Mouse (Mus musculus) kidney, postnatal 0 days (tissue): Measurements from ENCODE around the gene Abhd4. TPM values are rescaled to one million over a fixed set of nuclear protein-coding genes. Genes with fewer than 3 reads are reported as not detected.
"Not testable (repeated sequence)": the region's sequence is repeated elsewhere in the genome, so short reads cannot be mapped to it uniquely, and the experiment has no call there.

ENCODE experiments used
- ATAC-seq: fragments of 200-750 bp; cut with Nextera tagmentation; replicated peaks from 2 replicates; pipeline ENCODE4 v1.8.0; 2017; ENCODE audit warnings: low read depth, moderate number of reproducible peaks, moderate TSS enrichment, moderate library complexity; ENCODE audit not compliant: low FRiP score
- DNase-seq: peaks from one replicate; pipeline ENCODE4 v3.0.0-alpha.2; 2016; ENCODE audit warnings: low spot score
- H3K27ac ChIP-seq: fragments of 300-500 bp; sonication (generic); 2 replicates; pipeline ENCODE4 v1.5.1; 2014; ENCODE audit warnings: mild to moderate bottlenecking
- H3K27me3 ChIP-seq: fragments of 300-500 bp; sonication (generic); 2 replicates; pipeline ENCODE4 v1.6.1; 2014; ENCODE audit warnings: low read length, mixed read lengths; ENCODE audit not compliant: insufficient read depth
- H3K36me3 ChIP-seq: fragments of 300-500 bp; sonication (generic); 2 replicates; pipeline ENCODE4 v1.6.1; 2014; ENCODE audit warnings: low read length, mixed read lengths; ENCODE audit not compliant: insufficient read depth
- H3K4me1 ChIP-seq: fragments of 300-500 bp; sonication (generic); replicated peaks from 2 replicates; pipeline ENCODE4 v1.6.1; 2014; ENCODE audit warnings: antibody characterized with exemption, low read length, mixed read lengths; ENCODE audit not compliant: insufficient read depth
- H3K4me2 ChIP-seq: fragments of 300-500 bp; sonication (generic); 2 replicates; pipeline ENCODE4 v1.6.1; 2014; ENCODE audit warnings: mild to moderate bottlenecking, low read length, moderate library complexity, mixed read lengths
- H3K4me3 ChIP-seq: fragments of 300-500 bp; sonication (generic); replicated peaks from 2 replicates; pipeline ENCODE4 v1.5.1; 2014; ENCODE audit warnings: low read depth, low read length
- H3K9ac ChIP-seq: fragments of 300-500 bp; sonication (generic); 2 replicates; pipeline ENCODE4 v1.6.1; 2014; ENCODE audit warnings: low read depth, low read length
- H3K9me3 ChIP-seq: fragments of 300-500 bp; sonication (generic); replicated peaks from 2 replicates; pipeline ENCODE4 v1.6.1; 2016; ENCODE audit warnings: low read length, inconsistent platforms, mixed read lengths
- CTCF ChIP-seq: IDR thresholded peaks from 2 replicates; pipeline ENCODE4 v1.5.1; 2016; ENCODE audit warnings: antibody characterized with exemption, low read depth, mild to moderate bottlenecking, moderate library complexity
- WGBS: fragments of 180-500 bp; shearing (Covaris S2); extraction: QIAGEN DNeasy Blood & Tissue Kit; methylation state at CpG from one replicate; pipeline ENCODE4 v1.1.7; 2014; 5-methylcytosine and 5-hydroxymethylcytosine counted together
- polyA plus RNA-seq: library from polyadenylated mRNA; unstranded; fragments of >200 nt; fragmentation: Nextera tagmentation; extraction: Ambion mirVana; gene quantifications from 2 replicates; pipeline ENCODE4 v1.2.1, GENCODE M21; 2015

Abhd4 gene
- polyA plus RNA-seq, 1 experiment from 2014 or later: 80.9 TPM

GRCm38 (mm10) chr14:54225725-54226124 lies 28.3 kb upstream of the Abhd4 start:
- DNase-seq: no peak
- no peak for ATAC-seq
- H3K36me3 ChIP-seq: no peaks in the 10 kb centered on the region
- 80% methylated on average over 11 of the region's 11 CpGs for WGBS
- TF ChIP-seq CTCF: no peak
- H3K4me2 ChIP-seq: no peak overlapping the region
- no peaks in the 10 kb centered on the region for H3K27me3 ChIP-seq
- H3K9me3 ChIP-seq: no peaks in the 10 kb centered on the region
- no peak overlapping the region for H3K27ac ChIP-seq
- peaks cover 15% of the 10 kb centered on the region for H3K4me1 ChIP-seq
- no peak overlapping the region for H3K9ac ChIP-seq
- H3K4me3 ChIP-seq: no peak overlapping the region

GRCm38 (mm10) chr14:54226911-54227811 lies 26.8 kb upstream of the Abhd4 start:
- H3K36me3 ChIP-seq: no peaks in the 10 kb centered on the region
- DNase-seq: peak; percentile 57
- H3K4me3 ChIP-seq: peak overlapping the region; percentile 12; the same call in 1 of the 2 replicates
- peak overlapping the region; percentile 67; the same call in 1 of the 2 replicates for H3K27ac ChIP-seq
- peak; percentile 42 for ATAC-seq
- TF ChIP-seq CTCF: no peak
- no peaks in the 10 kb centered on the region for H3K27me3 ChIP-seq
- WGBS: 16% methylated on average over 16 of the region's 16 CpGs
- H3K9me3 ChIP-seq: no peaks in the 10 kb centered on the region
- no peak overlapping the region for H3K9ac ChIP-seq
- H3K4me1 ChIP-seq: peaks cover 15% of the 10 kb centered on the region
- H3K4me2 ChIP-seq: peak overlapping the region; percentile 56

- Histone ChIP-seq H3K27me3 (no peaks in the 10 kb centered on the region), H3K4me2 (peak overlapping the region; percentile 56), H3K27ac (peak overlapping the region; percentile 67; the same call in 1 of the 2 replicates), H3K9me3 (no peaks in the 10 kb centered on the region), H3K4me1 (peaks cover 19% of the 10 kb centered on the region), H3K4me3 (peak overlapping the region; percentile 12), H3K36me3 (no peaks in the 10 kb centered on the region), H3K9ac (0 out of 2 replicates have a peak overlapping the region, but pooled peaks have one; percentile 10)
- ATAC-seq: peak; percentile 44; the same call in 1 of the 2 replicates
- TF ChIP-seq CTCF: peak; percentile 87
- DNase-seq: peak; percentile 89
- WGBS: under 1% methylated on average over 10 of the region's 10 CpGs
Measured at GRCm38 (mm10) chr14:54227911-54228451, 26.0 kb upstream of the Abhd4 start.

GRCm38 (mm10) chr14:54228501-54228900 lies 25.5 kb upstream of the Abhd4 start:
- no peak for TF ChIP-seq CTCF
- Histone ChIP-seq H3K9ac (0 out of 2 replicates have a peak overlapping the region, but pooled peaks have one; percentile 10), H3K4me2 (peak overlapping the region; percentile 56), H3K4me3 (peak overlapping the region; percentile 12; the same call in 1 of the 2 replicates), H3K27ac (0 out of 2 replicates have a peak overlapping the region, but pooled peaks have one; percentile 8), H3K36me3 (no peaks in the 10 kb centered on the region), H3K27me3 (no peaks in the 10 kb centered on the region), H3K9me3 (no peaks in the 10 kb centered on the region), H3K4me1 (peaks cover 24% of the 10 kb centered on the region)
- ATAC-seq: no peak
- 19% methylated on average over 7 of the region's 7 CpGs for WGBS
- no peak for DNase-seq

GRCm38 (mm10) chr14:54228933-54229713 lies 24.9 kb upstream of the Abhd4 start:
- no peaks in the 10 kb centered on the region for H3K9me3 ChIP-seq
- WGBS: 28% methylated on average over 25 of the region's 25 CpGs
- TF ChIP-seq CTCF: no peak
- H3K4me2 ChIP-seq: peak overlapping the region; percentile 56
- peaks cover 30% of the 10 kb centered on the region for H3K4me1 ChIP-seq
- ATAC-seq (no peak), DNase-seq (no peak)
- no peaks in the 10 kb centered on the region for H3K27me3 ChIP-seq
- no peak overlapping the region for H3K4me3 ChIP-seq
- H3K9ac ChIP-seq: 0 out of 2 replicates have a peak overlapping the region, but pooled peaks have one; percentile 23
- H3K27ac ChIP-seq: no peak overlapping the region
- no peaks in the 10 kb centered on the region for H3K36me3 ChIP-seq

- peaks cover 25% of the 10 kb centered on the region for H3K4me1 ChIP-seq
- not testable (repeated sequence) for H3K4me2 ChIP-seq, H3K4me3 ChIP-seq, H3K27ac ChIP-seq, H3K36me3 ChIP-seq, DNase-seq, H3K27me3 ChIP-seq, ATAC-seq, H3K9ac ChIP-seq, H3K9me3 ChIP-seq
- 87% methylated on average over 3 of the region's 4 CpGs for WGBS
Measured at GRCm38 (mm10) chr14:54229849-54230248, 24.1 kb upstream of the Abhd4 start.
